Mouse (Mus musculus) colon, adult 2 months (tissue): ENCODE data around the gene Wfdc17. TPM values are rescaled to one million over a fixed set of nuclear protein-coding genes. Genes with fewer than 3 reads are reported as not detected.

Experiments
- polyA plus RNA-seq: library from polyadenylated mRNA; depleted of rRNA; stranded (reverse); fragments of >200 nt; gene quantifications from 2 replicates; pipeline ENCODE4 v1.2.3, GENCODE M21; 2012; rRNA removed

Gene Wfdc17
- 1.3 and 3.5 TPM in 2 replicates for polyA plus RNA-seq

GRCm38 (mm10) chr11:83703705-83704104, at the start of gene Wfdc17:
Gene Wfdc17, plus strand, starts transcription at chr11:83703991.

GRCm38 (mm10) chr11:83662204-83662603, 41.6 kb upstream of the Wfdc17 start, which contains the start of gene Ccl4:
Gene Ccl4, plus strand, starts transcription at chr11:83662584.

GRCm38 (mm10) chr11:83708715-83709114, 4.9 kb downstream of the Wfdc17 start, which contains the start of gene Wfdc18:
Gene Wfdc18, plus strand, starts transcription at chr11:83709015.

GRCm38 (mm10) chr11:83746681-83747080, 42.9 kb downstream of the Wfdc17 start, which contains the start of gene Wfdc21:
Gene Wfdc21, plus strand, starts transcription at chr11:83746940.

GRCm38 (mm10) chr11:83753581-83754181, 49.9 kb downstream of the Wfdc17 start, which contains the start of gene Heatr6:
Gene Heatr6, plus strand, starts transcription at chr11:83753696.

Other genes starting within 250 kb of the Wfdc17 start
- gene Mmp28, start 240.9 kb upstream of the Wfdc17 start, polyA plus RNA-seq = 14.5 and 17.0 TPM in 2 replicates
- gene Taf15, start 230.9 kb upstream of the Wfdc17 start, polyA plus RNA-seq = 4.0 and 4.8 TPM in 2 replicates
- not detected in 2 replicates for gene Heatr9, start 181.8 kb upstream of the Wfdc17 start, polyA plus RNA-seq
- 24.9 and 44.7 TPM in 2 replicates for gene Ccl5, start 173.5 kb upstream of the Wfdc17 start, polyA plus RNA-seq
- 1.7 and 2.1 TPM in 2 replicates for gene Ccl9, start 125.4 kb upstream of the Wfdc17 start, polyA plus RNA-seq
- 142 and 153 TPM in 2 replicates for gene Ccl6, start 110.9 kb upstream of the Wfdc17 start, polyA plus RNA-seq
- not detected in 2 replicates for gene Rpl9-ps1, start 58.4 kb upstream of the Wfdc17 start, polyA plus RNA-seq
- gene Ccl3, start 54.6 kb upstream of the Wfdc17 start, polyA plus RNA-seq = 0.38 and 1.1 TPM in 2 replicates
- gene Ccl4, start 41.4 kb upstream of the Wfdc17 start, polyA plus RNA-seq = 0.46 and 0.47 TPM in 2 replicates
- 5.9 and 16.4 TPM in 2 replicates for gene Wfdc18, start 5.0 kb downstream of the Wfdc17 start, polyA plus RNA-seq
- 1.1 and 1.6 TPM in 2 replicates for gene Wfdc21, start 42.9 kb downstream of the Wfdc17 start, polyA plus RNA-seq
- gene Heatr6, start 49.7 kb downstream of the Wfdc17 start, polyA plus RNA-seq = 15.6 and 20.4 TPM in 2 replicates
- gene Hnf1b, start 146.1 kb downstream of the Wfdc17 start, polyA plus RNA-seq = 45.1 and 46.3 TPM in 2 replicates
- 1.5 and 1.7 TPM in 2 replicates for gene Ddx52, start 238.1 kb downstream of the Wfdc17 start, polyA plus RNA-seq